Mouse (Mus musculus) mature B cell (primary cell): ENCODE results near the gene Brd9.

Source experiments
- in situ Hi-C: fragments of 300-500 bp; cut with MboI; formaldehyde crosslinking; loops from 2 replicates; pipeline ENCODE4 v1.14.3; 2019

Gene Brd9

GRCm38 (mm10) chr13:73937321-73938176, at the start of gene Brd9, which contains the start of gene Trip13:
Brd9 (plus strand) TSS chr13:73937811.
Trip13 (minus strand) TSS chr13:73937784.
- in situ Hi-C loops, result no loop called here

- in situ Hi-C loops, result no loop called here
These were observed 45.0 kb upstream of the Brd9 start for GRCm38 (mm10) chr13:73892493-73893178.

GRCm38 (mm10) chr13:73897561-73897960, 40.0 kb upstream of the Brd9 start:
- in situ Hi-C loops, result no loop called here

GRCm38 (mm10) chr13:73907136-73907535, 30.5 kb upstream of the Brd9 start:
- in situ Hi-C loops, result no loop called here

- in situ Hi-C loops, result no loop called here
These were observed 29.8 kb upstream of the Brd9 start for GRCm38 (mm10) chr13:73907683-73908412.

GRCm38 (mm10) chr13:73913066-73913465, 24.5 kb upstream of the Brd9 start:
- in situ Hi-C loops, result loop anchor here (10.0 kb wide), 1 partner anchor 188 kb away; no protein-coding TSS in a partner anchor

- in situ Hi-C loops, result no loop called here
These were observed 5.4 kb upstream of the Brd9 start for GRCm38 (mm10) chr13:73932201-73932600.

- in situ Hi-C loops, result no loop called here
These were observed 682 bp upstream of the Brd9 start for GRCm38 (mm10) chr13:73936938-73937320.

- in situ Hi-C loops, result no loop called here
These were observed 558 bp downstream of the Brd9 start for GRCm38 (mm10) chr13:73938177-73938560.

- in situ Hi-C loops, result no loop called here
These were observed 1.5 kb downstream of the Brd9 start for GRCm38 (mm10) chr13:73939101-73939500.

- in situ Hi-C loops, result no loop called here
These were observed 7.0 kb downstream of the Brd9 start for GRCm38 (mm10) chr13:73944606-73945005.

GRCm38 (mm10) chr13:73953551-73954130, 16.0 kb downstream of the Brd9 start:
- in situ Hi-C loops, result no loop called here

- in situ Hi-C loops, result no loop called here
These were observed 17.1 kb downstream of the Brd9 start for GRCm38 (mm10) chr13:73954666-73955065.

- in situ Hi-C loops, result no loop called here
These were observed 17.9 kb downstream of the Brd9 start for GRCm38 (mm10) chr13:73955531-73955930.

- in situ Hi-C loops, result no loop called here
These were observed 22.6 kb downstream of the Brd9 start for GRCm38 (mm10) chr13:73960117-73960652.

- in situ Hi-C loops, result no loop called here
These were observed 23.6 kb downstream of the Brd9 start for GRCm38 (mm10) chr13:73961177-73961576.

GRCm38 (mm10) chr13:73963551-73963950, 25.9 kb downstream of the Brd9 start, which contains the start of gene Zdhhc11:
Zdhhc11 (plus strand) TSS chr13:73963851.
- in situ Hi-C loops, result no loop called here

- in situ Hi-C loops, result no loop called here
These were observed 33.2 kb downstream of the Brd9 start for GRCm38 (mm10) chr13:73970545-73971448.

- in situ Hi-C loops, result no loop called here
These were observed 36.9 kb downstream of the Brd9 start for GRCm38 (mm10) chr13:73974523-73974922.

GRCm38 (mm10) chr13:73976935-73977334, 39.3 kb downstream of the Brd9 start:
- in situ Hi-C loops, result no loop called here

- in situ Hi-C loops, result no loop called here
These were observed 52.7 kb downstream of the Brd9 start for GRCm38 (mm10) chr13:73990325-73990724.
